Mouse (Mus musculus) embryo, embryonic 11.5 days (tissue): Measurements from ENCODE around the gene Fgfr2.

ENCODE experiments used
- DNase-seq: peaks from one replicate; pipeline ENCODE4 v3.0.0-alpha.2; 2012; ENCODE audit warnings: low read depth, low spot score

The Fgfr2 gene

DNA sequence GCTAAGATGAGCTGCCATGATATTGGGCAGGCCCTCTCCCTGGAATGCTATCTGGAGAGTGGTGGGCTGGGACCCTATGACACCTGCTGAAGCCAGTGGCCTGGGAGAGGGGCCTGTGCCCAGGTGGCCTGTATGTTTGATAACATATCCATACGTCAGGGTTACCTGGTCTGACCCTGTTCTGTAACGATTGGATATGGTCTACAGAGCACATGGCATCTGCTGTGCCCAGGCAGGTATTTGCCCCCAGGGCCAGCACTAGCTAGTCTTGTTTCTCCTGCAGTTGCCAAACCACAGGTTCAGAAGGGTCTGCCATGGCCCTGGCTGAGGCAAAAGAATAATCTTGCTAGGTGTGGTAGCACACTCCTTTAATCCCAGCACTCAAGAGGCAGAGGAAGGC is 429.6 kb downstream of the Fgfr2 start:
- DNase-seq = no peak

- DNase-seq = no peak
Measured at GRCm38 (mm10) chr7:132692719-132693118, 430.4 kb downstream of the Fgfr2 start.

GRCm38 (mm10) chr7:132690716-132691472 is 432.3 kb downstream of the Fgfr2 start:
- DNase-seq = no peak

- DNase-seq = no peak
Measured at GRCm38 (mm10) chr7:132689722-132690121, 433.4 kb downstream of the Fgfr2 start.

- DNase-seq = no peak
Measured at GRCm38 (mm10) chr7:132688721-132689120, 434.4 kb downstream of the Fgfr2 start.

- DNase-seq = no peak
Measured at GRCm38 (mm10) chr7:132687897-132688296, 435.3 kb downstream of the Fgfr2 start.

DNA sequence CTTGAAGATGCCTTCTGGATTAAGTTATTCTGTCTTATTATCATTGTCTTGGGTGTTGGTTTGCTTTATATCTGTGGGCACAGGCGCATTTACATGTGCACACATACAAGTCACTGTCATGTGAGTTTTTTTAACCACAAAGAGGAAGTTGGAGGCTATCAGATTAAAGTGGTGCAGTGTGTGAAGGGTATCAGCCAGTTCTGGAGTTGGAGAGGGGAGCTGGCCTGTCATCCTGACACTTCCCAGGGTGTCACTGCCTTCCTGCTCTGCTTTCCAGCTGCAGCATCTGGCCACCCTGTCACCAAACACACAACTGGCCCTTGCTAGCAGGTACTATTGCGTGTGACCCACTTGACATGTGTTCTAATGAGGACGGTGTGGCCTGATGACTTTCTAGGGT is 436.6 kb downstream of the Fgfr2 start:
- DNase-seq = no peak

DNA sequence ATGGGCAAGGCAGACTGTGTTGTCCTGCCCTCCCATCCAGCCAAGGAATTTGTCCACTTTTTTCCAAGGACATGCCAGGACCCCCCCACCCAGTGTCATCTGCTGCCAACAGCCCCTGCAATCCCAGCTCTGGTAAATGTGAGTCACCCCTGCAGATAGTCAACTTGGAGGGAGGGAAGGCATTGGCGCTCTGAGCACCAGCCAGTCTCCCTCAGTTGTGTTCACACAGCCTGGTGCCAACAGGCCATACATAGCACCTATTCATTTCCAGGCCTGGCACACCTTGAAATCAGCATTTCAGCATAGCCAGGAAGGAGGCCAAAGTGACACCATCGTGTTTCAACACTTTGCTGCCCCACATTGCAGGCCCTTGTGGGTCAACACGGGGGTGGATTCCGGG is 439.2 kb downstream of the Fgfr2 start:
- no peak for DNase-seq

GRCm38 (mm10) chr7:132682901-132683300 is 440.2 kb downstream of the Fgfr2 start:
- DNase-seq = no peak

DNA sequence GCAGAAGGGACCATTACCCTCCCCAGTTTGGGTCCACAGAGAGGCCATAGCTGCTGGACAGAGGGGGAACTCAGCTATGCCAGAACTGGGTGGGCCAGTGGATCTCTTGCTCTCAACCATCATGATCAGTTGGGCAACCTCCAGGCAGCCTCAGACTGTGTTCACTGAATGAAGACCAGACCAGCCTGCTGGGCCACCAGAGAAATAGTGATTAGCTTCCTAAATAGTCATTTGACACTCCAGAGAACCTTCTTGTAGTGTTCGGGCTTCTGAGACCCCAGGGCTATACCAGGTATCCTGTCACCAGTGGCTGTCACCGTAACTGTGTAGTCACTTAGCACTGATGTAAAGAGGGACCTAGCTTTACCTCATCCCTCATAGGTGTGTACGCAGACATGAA is 440.8 kb downstream of the Fgfr2 start:
- no peak for DNase-seq

- DNase-seq = no peak
Measured at GRCm38 (mm10) chr7:132681831-132682230, 441.3 kb downstream of the Fgfr2 start.

GRCm38 (mm10) chr7:132681296-132681695 is 441.9 kb downstream of the Fgfr2 start:
- DNase-seq = no peak

- DNase-seq = no peak
Measured at GRCm38 (mm10) chr7:132679549-132679948, 443.6 kb downstream of the Fgfr2 start.

GRCm38 (mm10) chr7:132679117-132679516 is 444.0 kb downstream of the Fgfr2 start:
- no peak for DNase-seq

GRCm38 (mm10) chr7:132675922-132676321 is 447.2 kb downstream of the Fgfr2 start:
- no peak for DNase-seq

- DNase-seq = no peak
Measured at GRCm38 (mm10) chr7:132673931-132674755, 449.0 kb downstream of the Fgfr2 start.

GRCm38 (mm10) chr7:132672481-132672959 is 450.6 kb downstream of the Fgfr2 start:
- no peak for DNase-seq

DNA sequence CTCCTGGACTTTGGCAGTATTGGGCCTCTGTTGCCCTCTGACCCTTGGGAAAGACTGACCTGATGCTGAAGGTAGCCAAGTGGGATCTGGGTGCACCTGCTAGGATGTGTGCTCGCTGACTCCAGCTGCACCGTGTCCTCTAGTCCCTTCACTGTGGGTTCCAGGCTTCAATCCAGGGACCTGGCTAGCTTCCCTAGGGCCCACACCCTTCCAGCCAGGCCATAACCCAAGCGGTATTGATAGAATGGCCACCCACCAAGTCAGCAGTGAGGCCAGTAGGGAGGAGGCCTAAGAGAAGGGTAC is 452.3 kb downstream of the Fgfr2 start:
- no peak for DNase-seq

DNA sequence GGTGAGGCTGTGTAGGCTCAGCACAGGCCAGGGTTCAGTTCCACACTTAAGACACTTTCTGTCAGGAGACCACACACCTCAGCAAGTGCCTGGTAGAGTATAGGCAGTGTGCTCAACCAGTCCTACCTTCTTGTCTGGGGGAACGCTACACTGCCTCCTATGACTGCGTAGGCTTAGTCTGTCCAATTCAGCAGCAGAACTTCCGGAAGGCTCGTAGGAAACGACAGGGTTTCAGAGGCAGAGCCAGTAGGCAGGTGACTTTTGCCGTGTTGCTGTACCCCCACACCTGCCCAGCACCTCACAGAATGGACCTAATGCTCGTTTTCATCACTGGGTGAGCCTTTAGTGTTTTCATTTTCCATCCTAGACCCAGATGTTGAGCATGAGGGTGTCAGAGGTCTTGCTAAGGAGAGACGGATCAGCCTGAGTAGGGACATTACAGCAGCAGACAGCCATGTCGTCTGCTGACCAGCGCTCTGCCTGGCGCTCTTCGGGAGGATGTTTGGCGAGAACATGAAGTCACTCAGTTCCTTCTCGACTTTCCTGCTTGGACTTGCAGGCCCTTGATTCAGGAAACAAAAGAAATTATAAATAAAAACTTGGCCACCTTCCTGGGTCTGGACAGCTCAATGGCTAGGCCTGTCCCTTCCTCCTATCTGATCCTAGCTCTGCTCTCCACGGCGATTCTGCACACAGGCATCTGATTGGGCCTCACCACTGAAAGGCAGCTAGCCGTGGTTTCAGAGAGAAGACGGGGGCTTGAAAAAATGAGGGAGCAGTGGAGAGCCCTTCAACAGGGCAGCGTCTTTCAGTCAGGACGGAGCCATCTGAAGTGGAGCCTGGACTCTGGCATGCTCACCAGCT is 452.9 kb downstream of the Fgfr2 start:
- no peak for DNase-seq

DNA sequence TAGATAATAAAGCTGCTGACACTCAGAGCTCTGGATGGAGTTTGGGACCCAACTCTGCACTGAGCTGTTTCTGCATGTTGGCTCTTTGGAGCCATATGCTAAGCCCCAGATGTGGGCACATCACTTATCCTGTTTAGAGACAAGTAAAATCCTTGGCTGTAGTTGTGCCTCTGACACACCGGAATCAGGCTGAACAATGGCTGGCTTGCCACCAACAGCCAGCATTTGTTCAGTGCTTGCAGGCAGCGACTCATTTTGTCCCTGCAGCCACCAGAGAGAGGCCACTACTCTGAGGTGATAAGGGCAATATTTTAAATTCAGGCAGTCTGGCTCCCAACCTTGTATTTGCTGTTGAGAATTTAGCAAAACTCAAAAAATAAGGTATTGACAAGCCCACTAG is 454.5 kb downstream of the Fgfr2 start:
- no peak for DNase-seq

DNA sequence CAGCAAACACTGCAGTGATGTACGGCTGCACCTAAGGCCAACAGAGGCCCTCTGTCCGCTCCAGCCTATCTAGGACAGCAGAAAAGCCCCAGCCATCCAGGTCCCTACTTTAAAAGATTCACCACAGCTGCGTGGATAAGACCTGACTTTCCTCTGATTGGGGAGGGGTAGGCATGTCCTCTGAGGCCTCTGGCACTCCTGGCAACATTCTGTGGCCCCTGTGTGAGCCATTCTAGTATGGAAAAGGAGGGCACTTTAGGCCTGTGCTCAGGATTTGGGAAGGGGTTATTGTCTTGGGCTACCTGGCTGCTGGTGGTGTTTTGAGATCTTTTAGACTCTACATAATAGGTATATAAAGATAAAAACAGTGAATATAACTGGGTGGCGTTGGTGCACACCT is 456.6 kb downstream of the Fgfr2 start:
- no peak for DNase-seq
